Mouse (Mus musculus) retina, adult 2 months (tissue): ENCODE results near the gene Defb26.

Source experiments
- DNase-seq: peaks from one replicate; pipeline ENCODE4 v3.0.0-alpha.2; 2012; ENCODE audit warnings: low read depth, low spot score

Gene Defb26

GRCm38 (mm10) chr2:152511592-152511991 lies at the start of gene Defb26:
TSS of gene Defb26 (minus strand) at chr2:152511692.
- no peak for DNase-seq

- DNase-seq, result no peak
Observed at GRCm38 (mm10) chr2:152556655-152557054, 45.2 kb upstream of the Defb26 start.

- DNase-seq, result peak; percentile 20
Observed at GRCm38 (mm10) chr2:152553774-152554423, 42.4 kb upstream of the Defb26 start.

GRCm38 (mm10) chr2:152548124-152548523 lies 36.6 kb upstream of the Defb26 start:
- DNase-seq, result no peak

- peak; percentile 28 for DNase-seq
Observed at GRCm38 (mm10) chr2:152544691-152545090, 33.2 kb upstream of the Defb26 start.

GRCm38 (mm10) chr2:152543478-152543877 lies 32.0 kb upstream of the Defb26 start:
- DNase-seq, result no peak

GRCm38 (mm10) chr2:152542897-152543296 lies 31.4 kb upstream of the Defb26 start:
- no peak for DNase-seq

GRCm38 (mm10) chr2:152541979-152542378 lies 30.5 kb upstream of the Defb26 start:
- DNase-seq, result no peak

GRCm38 (mm10) chr2:152539944-152540710 lies 28.6 kb upstream of the Defb26 start, which contains the start of gene Defb29:
TSS of gene Defb29 (minus strand) at chr2:152540098.
- no peak for DNase-seq

- no peak for DNase-seq
Observed at GRCm38 (mm10) chr2:152517981-152518380, 6.5 kb upstream of the Defb26 start, which contains the start of gene Defb28. TSS of gene Defb28 (plus strand) at chr2:152518255.

GRCm38 (mm10) chr2:152516084-152516483 lies 4.6 kb upstream of the Defb26 start:
- DNase-seq, result no peak

GRCm38 (mm10) chr2:152503950-152504349 lies 7.5 kb downstream of the Defb26 start:
- no peak for DNase-seq

- no peak for DNase-seq
Observed at GRCm38 (mm10) chr2:152500863-152501229, 10.6 kb downstream of the Defb26 start.

- DNase-seq, result no peak
Observed at GRCm38 (mm10) chr2:152500204-152500862, 11.2 kb downstream of the Defb26 start.

- DNase-seq, result no peak
Observed at GRCm38 (mm10) chr2:152498020-152498419, 13.5 kb downstream of the Defb26 start.

- DNase-seq, result no peak
Observed at GRCm38 (mm10) chr2:152493151-152493550, 18.3 kb downstream of the Defb26 start.

- DNase-seq, result no peak
Observed at GRCm38 (mm10) chr2:152490038-152490437, 21.5 kb downstream of the Defb26 start, which contains the start of gene Defb22. TSS of gene Defb22 (minus strand) at chr2:152490138.

GRCm38 (mm10) chr2:152487024-152487423 lies 24.5 kb downstream of the Defb26 start:
- no peak for DNase-seq

GRCm38 (mm10) chr2:152481726-152482125 lies 29.8 kb downstream of the Defb26 start:
- no peak for DNase-seq

- no peak for DNase-seq
Observed at GRCm38 (mm10) chr2:152480881-152481280, 30.6 kb downstream of the Defb26 start.

GRCm38 (mm10) chr2:152476763-152477162 lies 34.7 kb downstream of the Defb26 start, which contains the start of gene Defb20:
TSS of gene Defb20 (plus strand) at chr2:152477063.
- DNase-seq, result no peak

GRCm38 (mm10) chr2:152472434-152472833 lies 39.1 kb downstream of the Defb26 start:
- DNase-seq, result no peak
